Mouse (Mus musculus): ENCODE measurements around the gene Ahrr. TPM values are rescaled to one million over a fixed set of nuclear protein-coding genes. Genes with fewer than 3 reads are reported as not detected.
A peak's percentile ranks its signal among the peaks of the same experiment; 100 is the strongest.

The Ahrr gene
- total RNA-seq, 1 experiment from 2014 or later, result 0.69 TPM

DNA sequence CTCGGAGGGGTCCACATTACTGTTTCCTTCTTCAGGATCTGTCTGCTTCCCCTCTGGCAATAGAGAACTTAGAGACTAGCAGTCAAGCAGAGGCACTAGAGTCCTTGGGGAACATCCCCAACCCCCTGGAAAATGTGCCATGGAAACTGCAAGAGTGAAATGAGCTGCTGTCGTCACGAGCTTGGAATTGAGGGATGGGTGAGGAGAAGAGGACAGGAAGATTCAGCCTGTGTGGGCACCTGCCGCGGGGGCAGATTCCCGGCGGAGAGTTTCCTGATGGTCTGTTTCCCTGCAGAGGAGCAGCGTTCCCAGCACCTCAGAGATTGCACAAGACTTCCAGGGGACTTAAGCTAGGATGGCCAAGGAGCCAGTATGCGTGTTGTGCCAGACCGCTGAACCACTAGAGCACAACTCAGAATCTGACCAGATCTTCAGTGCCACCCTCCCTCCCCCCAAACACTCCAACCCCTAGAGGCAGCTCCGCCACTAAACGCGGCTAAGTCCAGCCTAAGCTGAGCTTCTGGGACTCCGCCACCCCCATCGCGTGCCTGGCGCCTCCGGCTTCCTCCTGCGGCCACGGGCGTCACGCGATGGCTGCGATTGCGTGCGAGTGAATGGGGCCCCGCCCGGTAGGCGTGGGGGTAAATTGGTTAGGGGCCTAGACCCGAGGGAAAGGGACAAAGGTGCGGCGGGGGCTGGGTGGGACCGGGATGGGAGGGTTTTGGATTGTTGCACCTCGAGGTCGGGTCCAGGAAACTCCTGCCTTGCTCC lies 32.5 kb downstream of the Ahrr start:
- ATAC-seq (replicated peaks in 1 of 2; ENCODE audit: insufficient read depth in 1 of 2, low FRiP score in 2 of 2, low TSS enrichment in 1 of 2, low read depth in 1 of 2, poor library complexity in 2 of 2, severe bottlenecking in 2 of 2), result peak; percentile 93 to 96

DNA sequence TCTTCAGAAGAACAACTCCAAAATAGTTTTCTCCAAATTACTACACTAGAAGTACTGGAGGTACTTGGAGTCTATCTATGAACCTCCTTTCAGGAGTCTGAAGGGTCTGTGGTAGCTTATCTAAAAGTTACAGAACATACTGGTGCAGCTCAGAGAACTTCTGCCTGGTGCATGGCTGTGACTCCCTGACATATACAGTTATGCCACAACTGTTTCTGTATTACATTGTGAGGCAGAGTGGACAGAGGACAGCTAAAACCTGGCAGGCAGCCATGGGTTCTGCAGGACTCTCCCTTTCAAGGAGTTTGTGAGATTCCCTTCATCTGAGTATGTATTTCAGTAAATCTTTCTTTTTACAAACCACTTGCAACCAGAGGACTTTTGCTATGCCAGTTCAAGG lies 45.6 kb downstream of the Ahrr start:
- ATAC-seq (replicated peaks in 1 of 2; ENCODE audit: insufficient read depth in 1 of 2, low FRiP score in 2 of 2, low TSS enrichment in 1 of 2, low read depth in 1 of 2, poor library complexity in 2 of 2, severe bottlenecking in 2 of 2), result no peak

DNA sequence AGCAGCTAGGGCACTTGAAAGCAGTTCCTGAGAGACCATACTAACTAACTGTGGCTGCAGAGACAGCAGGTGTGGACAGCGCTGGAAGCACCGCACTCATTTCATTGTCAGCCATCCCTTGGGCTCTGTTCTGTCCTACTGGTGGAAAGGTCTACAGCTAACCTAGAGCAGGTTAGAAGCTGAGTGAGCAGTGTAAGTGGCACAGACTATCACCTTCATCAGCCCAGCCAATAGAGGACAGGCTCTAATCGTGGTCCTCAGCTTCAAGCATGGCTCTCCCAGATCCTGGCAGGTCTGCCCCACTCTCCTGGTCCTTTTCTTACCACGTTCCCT lies 46.3 kb downstream of the Ahrr start:
- ATAC-seq (replicated peaks in 1 of 2; ENCODE audit: insufficient read depth in 1 of 2, low FRiP score in 2 of 2, low TSS enrichment in 1 of 2, low read depth in 1 of 2, poor library complexity in 2 of 2, severe bottlenecking in 2 of 2), result no peak

DNA sequence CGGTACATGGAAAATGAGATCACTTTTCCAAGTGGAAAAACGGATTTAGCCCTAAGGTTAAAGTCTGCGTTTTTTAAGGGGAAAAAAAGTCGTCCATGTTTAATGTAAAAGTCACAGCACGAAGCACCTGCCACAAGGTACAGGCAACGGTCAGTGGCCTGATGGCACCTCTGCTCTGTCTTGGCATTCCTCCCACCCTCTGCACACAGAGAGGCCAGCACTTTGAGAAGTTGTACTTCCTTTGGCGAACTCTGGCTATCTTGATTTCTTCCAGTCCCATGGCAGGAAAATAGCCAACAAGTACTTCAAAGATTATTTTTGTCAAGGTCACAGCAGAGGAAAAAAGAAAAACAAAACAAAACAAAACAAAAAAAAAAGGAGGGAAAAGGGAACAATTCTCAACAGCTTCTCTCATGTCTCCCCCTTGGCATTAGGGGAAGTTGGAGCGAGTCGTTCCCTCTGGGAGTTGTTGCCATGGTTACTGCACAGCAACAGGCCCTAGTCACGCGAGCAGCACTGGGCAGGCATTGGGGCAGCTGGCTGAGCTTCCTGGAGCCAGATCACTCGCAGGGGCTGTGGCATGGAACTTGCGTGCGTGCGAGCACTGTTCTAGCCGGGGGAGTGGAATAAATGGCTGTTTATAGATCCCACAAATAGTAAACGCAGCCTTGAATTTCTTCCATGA lies 46.8 kb downstream of the Ahrr start:
- peak; percentile 56 to 59; a peak in 3 of 4 replicates for ATAC-seq (replicated peaks in 1 of 2; ENCODE audit: insufficient read depth in 1 of 2, low FRiP score in 2 of 2, low TSS enrichment in 1 of 2, low read depth in 1 of 2, poor library complexity in 2 of 2, severe bottlenecking in 2 of 2)

DNA sequence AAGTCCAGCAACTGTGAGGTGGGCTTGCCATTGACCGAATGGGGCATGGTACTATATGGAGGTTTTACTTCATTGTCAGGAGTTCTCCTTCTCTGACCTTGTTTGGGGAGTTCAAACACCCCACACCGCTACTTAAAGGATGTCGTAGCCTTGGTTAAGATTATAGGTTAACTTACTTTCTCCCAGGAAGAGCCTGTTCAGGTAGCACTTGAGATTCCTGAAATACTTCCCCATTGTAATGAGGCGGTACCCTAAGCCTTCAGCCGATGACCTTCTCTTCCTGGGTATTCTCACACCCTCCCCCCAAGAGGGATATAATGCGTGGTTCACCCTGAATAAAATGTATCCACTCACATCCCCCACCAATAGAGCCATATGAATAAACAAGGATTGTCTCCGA lies 54.6 kb downstream of the Ahrr start:
- ATAC-seq (replicated peaks in 1 of 2; ENCODE audit: insufficient read depth in 1 of 2, low FRiP score in 2 of 2, low TSS enrichment in 1 of 2, low read depth in 1 of 2, poor library complexity in 2 of 2, severe bottlenecking in 2 of 2), result no peak

DNA sequence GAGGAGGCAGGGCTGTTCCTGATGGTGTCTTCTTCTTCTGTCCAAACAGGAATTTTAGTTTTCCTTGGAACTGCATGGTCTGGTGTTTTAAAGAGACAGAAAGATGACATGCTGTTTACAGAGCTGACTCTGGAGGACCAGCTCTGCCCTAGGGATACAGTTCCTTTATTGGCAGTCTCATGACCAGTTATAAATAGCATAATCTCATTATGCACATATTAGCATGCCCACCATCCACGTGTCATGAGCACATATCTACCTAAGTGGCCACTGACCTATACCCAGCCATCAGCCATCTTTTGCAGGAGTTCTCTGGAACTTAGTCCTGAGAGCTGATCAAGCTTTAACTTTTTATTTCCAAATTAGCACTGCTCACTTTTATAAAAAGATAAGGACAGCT lies 71.5 kb downstream of the Ahrr start:
- no peak for ATAC-seq (replicated peaks in 1 of 2; ENCODE audit: insufficient read depth in 1 of 2, low FRiP score in 2 of 2, low TSS enrichment in 1 of 2, low read depth in 1 of 2, poor library complexity in 2 of 2, severe bottlenecking in 2 of 2)

DNA sequence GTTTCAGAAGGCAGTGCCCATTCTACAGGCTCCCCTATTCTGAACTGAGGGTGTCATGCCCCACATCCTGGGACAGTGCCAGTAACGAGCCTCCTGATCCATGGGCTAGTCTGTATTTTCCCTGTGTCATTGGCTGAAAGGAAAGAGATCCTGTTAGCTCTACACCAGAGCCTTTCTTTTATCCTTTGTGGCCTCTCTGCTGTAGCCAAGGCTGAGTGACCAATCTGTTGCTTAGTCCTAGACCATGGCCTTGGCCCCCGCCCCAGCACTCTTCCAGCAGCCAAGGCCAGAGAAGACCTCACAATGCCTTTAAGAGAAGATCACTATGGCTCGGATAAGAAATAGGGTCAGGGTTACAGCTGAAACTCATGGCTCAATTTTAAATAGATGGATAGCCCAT lies 73.7 kb downstream of the Ahrr start:
- ATAC-seq (replicated peaks in 1 of 2; ENCODE audit: insufficient read depth in 1 of 2, low FRiP score in 2 of 2, low TSS enrichment in 1 of 2, low read depth in 1 of 2, poor library complexity in 2 of 2, severe bottlenecking in 2 of 2), result no peak

DNA sequence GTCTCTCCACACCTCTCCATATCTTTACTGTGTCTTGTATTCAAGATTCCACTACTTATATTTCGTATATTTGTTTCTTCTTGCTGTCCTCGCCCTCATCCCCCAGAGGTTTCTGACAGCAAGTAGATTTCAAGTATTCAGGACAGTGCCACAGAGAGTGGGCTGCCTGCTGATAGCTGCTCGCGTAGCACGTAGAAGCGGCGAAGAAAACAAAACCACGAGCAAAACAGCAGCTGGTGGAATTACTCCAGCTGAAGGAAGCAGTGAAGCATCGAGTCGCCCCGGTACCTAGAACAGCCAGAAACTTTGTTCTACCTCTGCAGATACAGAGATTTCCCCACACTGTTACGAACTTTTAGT lies 83.2 kb downstream of the Ahrr start:
- ATAC-seq (replicated peaks in 1 of 2; ENCODE audit: insufficient read depth in 1 of 2, low FRiP score in 2 of 2, low TSS enrichment in 1 of 2, low read depth in 1 of 2, poor library complexity in 2 of 2, severe bottlenecking in 2 of 2), result peak; percentile 21 to 40; a peak in 3 of 4 replicates

DNA sequence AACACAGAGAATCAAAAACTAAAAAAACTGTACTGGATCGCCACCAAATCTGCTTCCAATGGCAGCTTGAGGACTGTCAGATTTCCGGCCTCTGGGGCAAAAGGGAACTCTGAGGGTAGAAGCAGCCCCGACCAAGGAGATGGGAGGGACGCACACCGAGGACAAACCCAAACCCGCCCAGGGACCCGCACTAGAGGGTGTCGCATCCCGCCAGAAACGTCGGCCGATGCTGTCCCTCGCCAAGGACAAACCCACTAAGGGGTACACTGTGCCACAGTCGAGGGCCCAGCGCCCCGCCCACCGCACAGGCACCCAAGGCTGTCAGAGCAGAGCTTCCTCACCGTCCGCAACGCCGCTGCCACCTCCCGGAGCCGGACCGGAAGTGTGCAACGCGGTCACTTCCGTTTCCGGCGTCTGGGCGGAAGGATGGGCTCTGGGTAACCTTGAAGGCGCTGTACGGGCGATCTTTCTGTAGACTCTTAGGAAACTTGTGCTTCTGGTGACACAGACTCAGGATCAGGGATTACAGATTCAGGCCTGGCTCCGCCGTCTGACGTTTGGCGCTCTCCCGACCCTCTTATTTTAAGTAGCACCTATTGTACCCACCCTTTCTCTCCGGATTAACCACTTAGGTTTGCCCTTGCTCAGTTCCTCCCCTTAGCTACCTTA lies 83.7 kb downstream of the Ahrr start, which contains the start of gene Exoc3:
TSS of gene Exoc3 (minus strand) at position 416 of the 669 bp plus-strand sequence.
- peak; percentile 90 to 96 for ATAC-seq (replicated peaks in 1 of 2; ENCODE audit: insufficient read depth in 1 of 2, low FRiP score in 2 of 2, low TSS enrichment in 1 of 2, low read depth in 1 of 2, poor library complexity in 2 of 2, severe bottlenecking in 2 of 2)

DNA sequence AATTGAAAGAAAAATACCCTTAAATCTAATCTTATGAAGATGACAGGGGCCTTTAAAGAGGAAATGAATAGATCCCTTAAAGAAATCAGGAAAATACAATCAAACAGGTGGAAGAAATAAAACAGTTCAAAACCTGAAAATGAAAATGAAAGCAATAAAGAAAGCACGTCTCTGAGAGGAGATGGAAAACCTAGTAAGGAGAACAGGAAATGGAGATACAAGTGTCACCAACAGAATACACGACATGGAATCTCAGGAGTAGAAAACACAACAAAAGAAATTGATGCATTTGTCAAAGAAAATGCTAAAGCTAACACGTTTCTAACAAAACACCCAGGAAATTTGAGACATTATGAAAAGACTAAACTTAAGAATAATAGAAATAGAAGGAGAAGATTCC lies 95.7 kb downstream of the Ahrr start:
- no peak for ATAC-seq (replicated peaks in 1 of 2; ENCODE audit: insufficient read depth in 1 of 2, low FRiP score in 2 of 2, low TSS enrichment in 1 of 2, low read depth in 1 of 2, poor library complexity in 2 of 2, severe bottlenecking in 2 of 2)

DNA sequence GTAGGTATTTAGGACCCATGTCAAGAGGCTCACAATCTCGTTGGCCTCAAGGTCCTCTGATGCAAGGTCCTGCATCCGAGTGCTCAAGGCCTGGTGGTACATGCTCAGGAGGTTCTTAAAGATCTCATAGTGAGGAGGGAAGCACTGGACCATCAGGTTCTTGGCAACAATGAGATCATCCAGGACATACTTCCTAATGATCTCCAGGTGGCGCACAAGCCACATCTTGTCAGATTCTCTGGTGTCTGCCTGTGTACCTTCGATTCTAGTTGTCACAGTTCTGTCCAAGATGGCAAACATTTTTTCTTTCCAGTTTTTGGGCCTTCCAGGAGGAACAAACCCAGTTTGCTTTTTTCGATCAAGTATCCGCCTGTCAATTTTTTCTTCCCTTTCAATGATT lies 99.5 kb downstream of the Ahrr start:
- peak; percentile 51 to 73; a peak in 3 of 4 replicates for ATAC-seq (replicated peaks in 1 of 2; ENCODE audit: insufficient read depth in 1 of 2, low FRiP score in 2 of 2, low TSS enrichment in 1 of 2, low read depth in 1 of 2, poor library complexity in 2 of 2, severe bottlenecking in 2 of 2)

DNA sequence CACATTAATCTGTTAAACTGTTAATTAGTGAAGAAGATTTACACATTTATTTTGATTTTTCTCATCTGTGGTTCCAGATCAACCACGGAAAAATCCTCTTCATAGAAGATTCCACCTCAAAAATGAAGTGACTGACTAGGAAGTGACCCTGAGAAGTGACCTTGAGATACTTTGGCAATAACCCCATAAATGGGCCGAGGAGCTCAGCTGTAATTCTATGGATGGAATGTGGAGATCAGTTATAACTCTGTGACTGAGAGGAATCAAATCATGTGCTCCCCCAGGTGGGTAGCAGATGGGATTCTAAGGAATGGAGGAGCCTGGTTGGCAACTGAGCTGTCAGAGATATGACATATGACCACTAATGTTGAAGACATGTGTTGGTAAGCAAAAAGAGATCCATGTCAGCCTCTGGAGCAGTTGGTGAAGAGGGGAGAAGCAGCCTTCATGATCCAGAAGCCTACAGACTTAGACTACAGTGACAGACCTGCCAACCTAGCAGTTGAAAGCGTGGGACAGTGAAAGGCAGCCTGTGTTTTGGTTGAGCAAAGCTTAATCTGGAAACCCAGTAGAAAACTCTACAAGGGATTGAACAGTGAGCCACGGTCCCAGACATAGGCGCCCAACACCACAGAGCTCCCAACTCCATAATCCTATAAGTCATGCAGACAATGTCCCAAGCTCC lies 109.0 kb downstream of the Ahrr start:
- ATAC-seq (replicated peaks in 1 of 2; ENCODE audit: insufficient read depth in 1 of 2, low FRiP score in 2 of 2, low TSS enrichment in 1 of 2, low read depth in 1 of 2, poor library complexity in 2 of 2, severe bottlenecking in 2 of 2), result no peak

DNA sequence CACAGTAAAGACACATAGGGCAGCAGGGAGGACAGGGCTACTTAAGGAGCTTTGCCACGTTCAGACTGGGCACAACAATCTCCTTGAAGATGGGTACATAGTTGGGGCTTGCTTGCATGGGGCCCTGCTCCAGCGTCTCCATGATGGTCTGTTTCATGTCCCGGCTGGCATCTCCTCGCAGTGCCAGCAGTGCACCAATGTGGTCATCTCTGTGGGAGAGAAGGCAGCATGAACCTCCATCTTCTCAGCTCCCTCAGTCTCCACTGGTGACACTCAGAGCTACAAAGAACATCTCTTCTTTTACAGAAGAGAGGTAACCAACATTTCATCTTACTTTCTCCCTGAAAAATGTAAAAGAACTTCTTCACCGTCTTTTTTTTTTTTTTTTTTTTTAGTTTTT lies 120.1 kb downstream of the Ahrr start:
- no peak for ATAC-seq (replicated peaks in 1 of 2; ENCODE audit: insufficient read depth in 1 of 2, low FRiP score in 2 of 2, low TSS enrichment in 1 of 2, low read depth in 1 of 2, poor library complexity in 2 of 2, severe bottlenecking in 2 of 2)

DNA sequence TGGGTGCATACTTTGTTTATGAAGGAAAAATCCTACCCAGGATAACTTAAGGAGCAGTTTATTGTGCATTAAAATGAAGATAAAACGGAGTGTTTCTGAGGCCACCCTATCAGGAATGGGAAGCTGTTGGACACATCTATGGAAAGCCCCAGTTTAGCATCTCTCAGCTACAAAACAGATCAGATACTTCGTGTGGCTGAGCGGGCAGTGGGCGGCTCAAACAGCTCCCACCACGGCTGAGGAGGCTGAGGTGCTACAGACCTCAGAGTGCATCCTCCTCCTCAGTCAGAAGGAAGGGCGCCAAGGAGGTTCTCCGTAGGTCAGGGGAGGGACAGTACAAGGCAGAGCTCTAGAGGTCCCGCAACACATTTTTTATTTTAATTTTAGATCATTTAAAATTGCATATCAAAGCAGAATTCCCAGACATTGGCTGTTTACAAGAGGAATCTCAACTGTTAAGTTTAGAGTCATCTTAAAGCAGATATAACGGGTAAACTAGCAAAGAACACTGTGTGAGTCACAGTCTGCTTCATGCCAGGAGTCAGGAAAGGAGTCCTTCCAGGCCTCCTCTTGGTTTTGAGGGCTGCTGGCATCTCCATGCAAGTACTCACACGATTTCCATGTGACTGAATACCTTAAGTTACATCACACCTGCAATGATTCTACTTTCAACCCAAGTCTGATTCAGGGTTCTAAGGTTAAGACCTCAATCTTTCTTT lies 122.5 kb downstream of the Ahrr start:
- ATAC-seq (replicated peaks in 1 of 2; ENCODE audit: insufficient read depth in 1 of 2, low FRiP score in 2 of 2, low TSS enrichment in 1 of 2, low read depth in 1 of 2, poor library complexity in 2 of 2, severe bottlenecking in 2 of 2), result no peak

DNA sequence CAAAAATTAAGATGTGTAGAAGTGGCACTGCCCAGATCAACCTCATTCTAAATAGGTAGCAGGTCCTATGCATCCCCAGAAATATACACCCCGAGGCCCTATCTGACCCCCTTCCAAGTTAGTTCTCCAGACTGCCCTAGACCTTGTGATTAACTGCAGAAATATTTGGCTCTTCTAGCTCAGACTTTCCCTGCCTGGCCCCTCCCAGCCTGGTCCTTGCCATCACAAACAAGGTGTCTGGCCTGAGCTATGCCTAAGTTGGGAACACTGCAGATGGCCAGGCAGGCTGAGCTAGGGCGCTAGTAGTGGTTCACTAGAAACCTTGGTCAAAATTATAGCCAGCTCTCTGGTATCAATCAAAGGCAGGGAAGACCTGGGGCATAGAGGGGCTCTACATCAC lies 124.6 kb downstream of the Ahrr start:
- ATAC-seq (replicated peaks in 1 of 2; ENCODE audit: insufficient read depth in 1 of 2, low FRiP score in 2 of 2, low TSS enrichment in 1 of 2, low read depth in 1 of 2, poor library complexity in 2 of 2, severe bottlenecking in 2 of 2), result no peak

DNA sequence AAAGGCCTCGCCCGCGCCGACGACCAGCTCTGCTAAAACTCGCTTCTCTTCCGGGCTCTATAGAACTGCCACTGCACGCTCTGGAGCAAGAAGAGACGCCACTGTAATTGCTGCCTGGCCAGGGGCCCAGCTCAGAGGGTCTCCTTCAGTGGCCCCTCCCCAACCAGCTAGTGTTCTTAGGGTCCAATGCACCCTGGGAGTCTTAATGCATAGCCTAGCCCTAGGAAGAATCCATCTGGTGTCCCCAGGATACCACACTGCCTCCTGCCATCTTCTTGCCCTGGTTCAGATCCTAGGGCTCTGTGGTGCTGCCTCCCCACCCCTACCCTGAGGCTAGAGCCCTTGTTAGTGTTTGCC lies 125.1 kb downstream of the Ahrr start:
- peak; percentile 16 to 47; a peak in 2 of 4 replicates for ATAC-seq (replicated peaks in 1 of 2; ENCODE audit: insufficient read depth in 1 of 2, low FRiP score in 2 of 2, low TSS enrichment in 1 of 2, low read depth in 1 of 2, poor library complexity in 2 of 2, severe bottlenecking in 2 of 2)

DNA sequence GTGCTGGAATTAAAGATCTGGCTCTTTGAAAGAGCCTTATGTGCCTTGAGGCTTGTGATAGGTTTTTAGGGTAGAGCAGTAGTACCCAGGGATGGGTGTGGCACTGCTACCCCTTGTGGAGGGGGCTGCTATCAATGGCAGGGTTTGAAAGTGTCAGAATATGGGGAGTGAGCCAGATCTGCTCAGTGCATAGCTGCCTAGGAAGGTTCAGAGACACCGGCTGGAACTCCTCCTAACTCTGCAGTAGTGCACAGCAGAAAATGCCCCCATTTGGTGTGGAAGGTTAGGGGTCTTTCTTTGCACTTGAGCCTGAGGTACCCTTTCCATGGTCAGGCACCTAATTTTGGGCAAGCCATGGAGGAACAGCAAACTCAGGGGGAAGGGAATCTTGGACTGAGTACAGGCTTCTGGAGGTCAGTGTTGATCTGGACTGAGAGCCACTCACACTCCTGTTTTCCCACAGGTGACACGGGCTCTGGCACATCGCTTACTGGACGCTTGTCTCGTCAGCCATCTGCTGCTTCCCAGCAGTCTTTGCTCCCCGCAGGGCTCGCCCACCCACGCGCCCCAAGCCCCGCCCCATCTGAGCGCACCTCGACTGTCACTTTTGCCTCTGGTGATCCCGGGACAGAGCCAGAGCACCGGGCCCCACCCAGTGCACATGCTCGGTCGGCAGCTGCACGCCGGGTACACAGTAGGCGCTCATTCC lies 125.6 kb downstream of the Ahrr start:
- ATAC-seq (replicated peaks in 1 of 2; ENCODE audit: insufficient read depth in 1 of 2, low FRiP score in 2 of 2, low TSS enrichment in 1 of 2, low read depth in 1 of 2, poor library complexity in 2 of 2, severe bottlenecking in 2 of 2), result peak; percentile 74 to 76
